Mouse (Mus musculus) embryonic facial prominence, embryonic 11.5 days (tissue): ENCODE measurements around the gene Ccdc106. TPM values are rescaled to one million over a fixed set of nuclear protein-coding genes. Genes with fewer than 3 reads are reported as not detected.

Source experiments
- ATAC-seq: fragments of 200-750 bp; cut with Nextera tagmentation; replicated peaks from 2 replicates; pipeline ENCODE4 v1.8.0; 2017; ENCODE audit warnings: low read depth; ENCODE audit not compliant: insufficient number of reproducible peaks, low FRiP score, low TSS enrichment
- DNase-seq: peaks from one replicate; pipeline ENCODE4 v3.0.0-alpha.2; 2015; ENCODE audit warnings: low spot score
- H3K27ac ChIP-seq: fragments of 300-500 bp; sonication (generic); replicated peaks from 2 replicates; pipeline ENCODE4 v1.5.1; 2014; ENCODE audit warnings: mild to moderate bottlenecking, low read depth, low read length, control low read depth
- H3K27me3 ChIP-seq: fragments of 300-500 bp; sonication (generic); 2 replicates; pipeline ENCODE4 v1.6.1; 2014; ENCODE audit warnings: mild to moderate bottlenecking, low read length, moderate library complexity, mixed read lengths; ENCODE audit not compliant: control insufficient read depth, insufficient read depth
- H3K36me3 ChIP-seq: fragments of 300-500 bp; sonication (generic); replicated peaks from 2 replicates; pipeline ENCODE4 v1.6.1; 2014; ENCODE audit warnings: low read depth, mild to moderate bottlenecking, low read length, moderate library complexity, mixed read lengths; ENCODE audit not compliant: control insufficient read depth, insufficient read depth
- H3K4me1 ChIP-seq: fragments of 300-500 bp; sonication (generic); 2 replicates; pipeline ENCODE4 v1.6.1; 2014; ENCODE audit warnings: low read length, mixed read lengths; ENCODE audit not compliant: control insufficient read depth, insufficient read depth
- H3K4me2 ChIP-seq: fragments of 300-500 bp; sonication (generic); 2 replicates; pipeline ENCODE4 v1.6.1; 2014; ENCODE audit warnings: low read depth, mild to moderate bottlenecking, control low read depth, low read length, moderate library complexity
- H3K4me3 ChIP-seq: fragments of 300-500 bp; sonication (generic); 2 replicates; pipeline ENCODE4 v1.5.1; 2014; ENCODE audit warnings: low read depth, low read length, control low read depth
- H3K9ac ChIP-seq: fragments of 300-500 bp; sonication (generic); replicated peaks from 2 replicates; pipeline ENCODE4 v1.6.1; 2014; ENCODE audit warnings: mild to moderate bottlenecking, control low read depth, low read length
- H3K9me3 ChIP-seq: fragments of 300-500 bp; sonication (generic); replicated peaks from 2 replicates; pipeline ENCODE4 v1.6.1; 2016; ENCODE audit warnings: mild to moderate bottlenecking, low read length, inconsistent platforms, mixed read lengths; ENCODE audit not compliant: control insufficient read depth
- WGBS: fragments of 180-500 bp; shearing (Covaris S2); extraction: QIAGEN DNeasy Blood & Tissue Kit; methylation state at CpG from one replicate; pipeline ENCODE4 v1.1.7; 2014; 5-methylcytosine and 5-hydroxymethylcytosine counted together
- polyA plus RNA-seq: library from polyadenylated mRNA; unstranded; fragments of >200 nt; fragmentation: Nextera tagmentation; extraction: Ambion mirVana; gene quantifications from 2 replicates; pipeline ENCODE4 v1.2.1, GENCODE M21; 2014

The Ccdc106 gene
- polyA plus RNA-seq, 1 experiment from 2014 or later = 15.1 TPM

DNA sequence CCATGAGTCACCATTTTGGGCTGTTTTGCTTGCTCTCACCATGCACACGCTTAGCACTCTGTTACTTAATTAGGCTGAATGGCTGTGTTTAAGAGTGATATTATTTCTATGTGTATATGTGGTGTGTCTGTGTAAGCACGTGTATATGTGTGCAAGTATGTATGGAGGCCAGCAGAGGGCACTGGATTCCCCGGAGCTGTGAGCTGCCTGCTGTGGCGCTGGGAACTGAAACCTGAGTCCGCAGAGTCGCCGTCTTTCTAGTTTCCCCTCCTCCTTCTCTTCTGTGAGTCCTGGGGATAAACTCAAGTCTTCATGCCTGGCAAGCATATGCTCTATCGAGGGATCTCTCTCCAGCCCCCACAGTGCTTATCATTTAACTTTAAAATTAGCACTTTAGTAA lies 88.9 kb downstream of the Ccdc106 start:
- H3K4me2 ChIP-seq = no peak overlapping the region
- H3K4me1 ChIP-seq = no peaks in the 10 kb centered on the region
- no peaks in the 10 kb centered on the region for H3K27me3 ChIP-seq
- ATAC-seq = no peak
- H3K9ac ChIP-seq = no peak overlapping the region
- no peak for DNase-seq
- 84% methylated on average over 8 of the region's 8 CpGs for WGBS
- H3K4me3 ChIP-seq = no peak overlapping the region
- no peak overlapping the region for H3K27ac ChIP-seq
- no peaks in the 10 kb centered on the region for H3K9me3 ChIP-seq
- H3K36me3 ChIP-seq = no peaks in the 10 kb centered on the region

Other genes with a start within 250 kb of the Ccdc106 start
- not detected in 2 replicates for gene Fam71e2, start 249.3 kb upstream of the Ccdc106 start, polyA plus RNA-seq
- gene Il11, start 237.7 kb upstream of the Ccdc106 start, polyA plus RNA-seq = 0.21 TPM in 1 of 2 replicates, not detected in the other
- not detected in 2 replicates for gene Tmem190, start 237.6 kb upstream of the Ccdc106 start, polyA plus RNA-seq
- gene Tmem238, start 230.9 kb upstream of the Ccdc106 start, polyA plus RNA-seq = 1.3 and 1.4 TPM in 2 replicates
- 149 and 169 TPM in 2 replicates for gene Rpl28, start 227.7 kb upstream of the Ccdc106 start, polyA plus RNA-seq
- gene Ube2s, start 208.0 kb upstream of the Ccdc106 start, polyA plus RNA-seq = 453 and 487 TPM in 2 replicates
- 0.72 TPM in 2 replicates for gene Shisa7, start 175.9 kb upstream of the Ccdc106 start, polyA plus RNA-seq
- 2.4 and 2.9 TPM in 2 replicates for gene Isoc2b, start 150.3 kb upstream of the Ccdc106 start, polyA plus RNA-seq
- 0.70 and 0.72 TPM in 2 replicates for gene Isoc2a, start 143.4 kb upstream of the Ccdc106 start, polyA plus RNA-seq
- 0.27 TPM in 1 of 2 replicates, not detected in the other for gene Gm36210, start 114.0 kb upstream of the Ccdc106 start, polyA plus RNA-seq
- 2.5 and 3.6 TPM in 2 replicates for gene Zfp628, start 105.3 kb upstream of the Ccdc106 start, polyA plus RNA-seq
- 2.7 and 2.8 TPM in 2 replicates for gene Nat14, start 98.5 kb upstream of the Ccdc106 start, polyA plus RNA-seq
- gene Ssc5d, start 94.8 kb upstream of the Ccdc106 start, polyA plus RNA-seq = 0.97 and 1.2 TPM in 2 replicates
- gene Sbk2, start 56.1 kb upstream of the Ccdc106 start, polyA plus RNA-seq = 0.21 TPM in 1 of 2 replicates, not detected in the other
- gene Sbk3, start 49.4 kb upstream of the Ccdc106 start, polyA plus RNA-seq = 0.06 TPM in 1 of 2 replicates, not detected in the other
- 25.3 and 28.4 TPM in 2 replicates for gene Zfp579, start 24.4 kb upstream of the Ccdc106 start, polyA plus RNA-seq
- 7.5 and 9.4 TPM in 2 replicates for gene Zfp524, start 6.1 kb upstream of the Ccdc106 start, polyA plus RNA-seq
- gene Fiz1, start 5.9 kb upstream of the Ccdc106 start, polyA plus RNA-seq = 42.5 and 43.0 TPM in 2 replicates
- 0.59 TPM in 1 of 2 replicates, not detected in the other for gene Gm44973, start 5.1 kb upstream of the Ccdc106 start, polyA plus RNA-seq
- gene Zfp865, start 177 bp upstream of the Ccdc106 start, polyA plus RNA-seq = 4.5 and 5.9 TPM in 2 replicates
- not detected in 2 replicates for gene 4632433K11Rik, start 13.6 kb downstream of the Ccdc106 start, polyA plus RNA-seq
- gene Zfp784, start 17.9 kb downstream of the Ccdc106 start, polyA plus RNA-seq = 2.7 and 3.3 TPM in 2 replicates
- gene Zfp580, start 31.0 kb downstream of the Ccdc106 start, polyA plus RNA-seq = 25.0 and 32.3 TPM in 2 replicates
- gene U2af2, start 41.6 kb downstream of the Ccdc106 start, polyA plus RNA-seq = 156 and 164 TPM in 2 replicates
- 46.3 and 51.3 TPM in 2 replicates for gene Epn1, start 59.7 kb downstream of the Ccdc106 start, polyA plus RNA-seq
- gene Rfpl4, start 96.4 kb downstream of the Ccdc106 start, polyA plus RNA-seq = not detected in 2 replicates
- 0.28 and 0.35 TPM in 2 replicates for gene Rasl2-9, start 105.4 kb downstream of the Ccdc106 start, polyA plus RNA-seq
- 0.01 TPM in 1 of 2 replicates, not detected in the other for gene Vmn1r55, start 129.1 kb downstream of the Ccdc106 start, polyA plus RNA-seq
- not detected in 2 replicates for gene Vmn1r56, start 176.2 kb downstream of the Ccdc106 start, polyA plus RNA-seq
- not detected in 2 replicates for gene Vmn1r57, start 197.9 kb downstream of the Ccdc106 start, polyA plus RNA-seq